Mouse (Mus musculus) forebrain, embryonic 11.5 days (tissue): ENCODE measurements around the gene Uck1. TPM values are rescaled to one million over a fixed set of nuclear protein-coding genes. Genes with fewer than 3 reads are reported as not detected.

Source experiments
- ATAC-seq: fragments of 200-750 bp; cut with Nextera tagmentation; replicated peaks from 2 replicates; pipeline ENCODE4 v1.8.0; 2017; ENCODE audit warnings: moderate TSS enrichment; ENCODE audit not compliant: low FRiP score
- DNase-seq: peaks from one replicate; pipeline ENCODE4 v3.0.0-alpha.2; 2017; ENCODE audit warnings: low spot score
- H3K27ac ChIP-seq: fragments of 300-500 bp; sonication (generic); 2 replicates; pipeline ENCODE4 v1.5.1; 2014; ENCODE audit warnings: low read depth, low read length
- H3K27me3 ChIP-seq: fragments of 300-500 bp; sonication (generic); 2 replicates; pipeline ENCODE4 v1.6.1; 2014; ENCODE audit warnings: mild to moderate bottlenecking, low read length, mixed read lengths; ENCODE audit not compliant: control insufficient read depth, insufficient read depth
- H3K36me3 ChIP-seq: fragments of 300-500 bp; sonication (generic); 2 replicates; pipeline ENCODE4 v1.6.1; 2014; ENCODE audit warnings: mild to moderate bottlenecking, low read length, moderate library complexity, mixed read lengths; ENCODE audit not compliant: control insufficient read depth, insufficient read depth
- H3K4me1 ChIP-seq: fragments of 300-500 bp; sonication (generic); replicated peaks from 2 replicates; pipeline ENCODE4 v1.6.1; 2014; ENCODE audit warnings: low read length, mixed read lengths; ENCODE audit not compliant: control insufficient read depth, insufficient read depth
- H3K4me2 ChIP-seq: fragments of 300-500 bp; sonication (generic); 2 replicates; pipeline ENCODE4 v1.6.1; 2014; ENCODE audit warnings: low read depth, mild to moderate bottlenecking, low read length, moderate library complexity, mixed read lengths; ENCODE audit not compliant: severe bottlenecking
- H3K4me3 ChIP-seq: fragments of 300-500 bp; sonication (generic); 2 replicates; pipeline ENCODE4 v1.5.1; 2014; ENCODE audit warnings: low read depth, low read length
- H3K9ac ChIP-seq: fragments of 300-500 bp; sonication (generic); 2 replicates; pipeline ENCODE4 v1.6.1; 2014; ENCODE audit warnings: low read length
- H3K9me3 ChIP-seq: fragments of 300-500 bp; sonication (generic); 2 replicates; pipeline ENCODE4 v1.6.1; 2016; ENCODE audit warnings: low read length, mixed read lengths; ENCODE audit not compliant: control insufficient read depth
- WGBS: fragments of 180-500 bp; shearing (Covaris S2); extraction: QIAGEN DNeasy Blood & Tissue Kit; methylation state at CpG from one replicate; pipeline ENCODE4 v1.1.7; 2014; 5-methylcytosine and 5-hydroxymethylcytosine counted together
- polyA plus RNA-seq: library from polyadenylated mRNA; unstranded; fragments of >200 nt; fragmentation: Nextera tagmentation; extraction: Ambion mirVana; gene quantifications from 2 replicates; pipeline ENCODE4 v1.2.1, GENCODE M21; 2014

The Uck1 gene
- polyA plus RNA-seq, 1 experiment from 2014 or later = 78.4 TPM

GRCm38 (mm10) chr2:32238708-32239435 is 21.1 kb downstream of the Uck1 start:
- ATAC-seq = no peak
- 93% methylated on average over 9 of the region's 9 CpGs for WGBS
- DNase-seq = no peak
- no peak overlapping the region for H3K27ac ChIP-seq
- no peak overlapping the region for H3K4me2 ChIP-seq
- H3K4me3 ChIP-seq = no peak overlapping the region
- H3K9ac ChIP-seq = no peak overlapping the region
- peaks cover 6% of the 10 kb centered on the region; the same call in 1 of the 2 replicates for H3K4me1 ChIP-seq
- no peaks in the 10 kb centered on the region; the same call in 1 of the 2 replicates for H3K36me3 ChIP-seq
- H3K27me3 ChIP-seq = no peaks in the 10 kb centered on the region
- no peaks in the 10 kb centered on the region for H3K9me3 ChIP-seq

GRCm38 (mm10) chr2:32237571-32237970 is 22.4 kb downstream of the Uck1 start:
- 46% methylated on average over 4 of the region's 4 CpGs for WGBS
- Histone ChIP-seq H3K4me1 (peaks cover 6% of the 10 kb centered on the region; the same call in 1 of the 2 replicates), H3K36me3 (no peaks in the 10 kb centered on the region), H3K27ac (no peak overlapping the region), H3K4me2 (peak overlapping the region; percentile 76), H3K9me3 (no peaks in the 10 kb centered on the region), H3K9ac (peak overlapping the region; percentile 63; the same call in 1 of the 2 replicates), H3K27me3 (no peaks in the 10 kb centered on the region), H3K4me3 (peak overlapping the region; percentile 59)
- ATAC-seq (no peak), DNase-seq (no peak)

DNA sequence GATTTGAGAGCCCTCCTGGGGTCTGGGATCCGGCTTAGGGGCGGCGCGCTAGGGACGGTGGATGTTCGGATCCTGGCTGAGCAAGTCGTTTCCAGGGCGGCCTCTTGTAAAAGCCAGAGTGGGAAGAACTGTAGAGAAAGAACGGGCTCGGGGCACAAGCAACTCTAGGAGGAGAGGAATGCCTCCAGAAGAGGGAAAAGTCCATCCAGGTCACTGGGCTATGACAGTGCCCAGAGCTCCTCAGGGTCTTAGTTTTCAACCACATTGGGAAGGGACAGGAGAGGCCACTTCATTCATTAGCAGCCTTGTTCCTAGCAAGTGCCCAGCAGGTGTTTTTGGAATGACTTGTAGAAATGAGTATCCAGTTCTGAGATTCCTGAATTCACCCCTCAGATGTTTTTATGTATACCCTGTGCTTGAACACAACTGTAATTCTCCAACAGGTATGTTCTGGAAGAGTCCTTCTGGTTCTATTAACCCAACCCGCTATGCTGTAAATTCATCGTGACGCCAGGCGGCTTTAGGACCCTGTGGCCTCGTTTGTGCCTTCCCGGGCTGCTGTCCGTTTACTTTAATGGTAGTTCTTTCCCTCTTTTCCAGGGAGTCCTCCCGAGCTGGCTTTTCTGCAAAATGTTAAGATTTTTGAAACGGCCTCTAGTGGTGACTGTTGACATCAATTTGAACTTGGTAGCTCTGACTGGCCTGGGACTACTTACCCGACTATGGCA is 23.0 kb downstream of the Uck1 start:
- H3K36me3 ChIP-seq = peaks cover 4% of the 10 kb centered on the region; the same call in 1 of the 2 replicates
- DNase-seq (no peak), ATAC-seq (0 out of 2 replicates have a peak, but pooled peaks have one; percentile 42)
- H3K4me3 ChIP-seq = peak overlapping the region; percentile 59
- peak overlapping the region; percentile 63 for H3K9ac ChIP-seq
- peak overlapping the region; percentile 76 for H3K4me2 ChIP-seq
- peak overlapping the region; percentile 13; the same call in 1 of the 2 replicates for H3K27ac ChIP-seq
- H3K9me3 ChIP-seq = no peaks in the 10 kb centered on the region
- under 1% methylated on average over 20 of the region's 20 CpGs for WGBS
- peaks cover 6% of the 10 kb centered on the region; the same call in 1 of the 2 replicates for H3K4me1 ChIP-seq
- no peaks in the 10 kb centered on the region for H3K27me3 ChIP-seq

DNA sequence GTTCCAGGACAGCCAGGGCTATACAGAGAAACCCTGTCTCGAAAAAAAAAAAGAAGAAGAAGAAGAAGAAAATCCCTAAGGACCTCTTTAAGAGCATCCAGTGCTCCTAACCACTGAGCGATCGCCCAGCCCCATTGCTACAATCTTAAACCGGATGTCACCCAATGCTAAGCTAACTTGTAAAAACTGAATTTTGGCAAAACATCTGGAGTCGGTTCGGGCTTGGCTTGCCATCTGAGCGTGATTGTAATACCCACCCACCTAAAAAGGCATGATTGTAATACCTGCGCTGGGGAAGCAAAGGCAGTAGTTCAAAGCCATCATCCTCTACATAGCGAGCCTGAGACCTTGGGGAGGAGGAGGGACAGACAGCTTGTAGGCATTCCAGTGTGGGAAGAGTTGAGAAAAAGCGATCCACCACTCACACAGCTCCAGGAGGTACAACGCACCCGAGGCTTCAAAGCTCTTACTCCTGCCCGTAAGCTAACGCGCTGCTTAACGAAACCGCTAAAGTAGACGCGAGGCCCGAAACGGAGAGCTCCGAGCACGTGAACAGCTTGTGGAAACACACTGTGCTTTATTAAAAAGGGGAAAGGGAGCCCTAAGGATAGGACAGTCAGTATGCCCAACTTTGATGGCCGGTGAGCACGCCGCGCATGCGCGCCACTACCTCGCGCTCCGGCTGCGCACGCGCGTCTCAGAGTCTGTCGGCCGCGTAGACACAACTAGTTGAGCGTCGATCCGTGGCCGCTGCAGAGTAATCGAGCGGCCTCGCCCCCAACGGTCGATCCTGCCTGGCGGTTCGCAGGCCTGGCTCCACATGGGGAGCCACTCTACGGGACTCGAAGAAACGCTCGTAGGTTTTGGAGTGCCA is 23.8 kb downstream of the Uck1 start, which contains the start of gene Pomt1:
TSS of gene Pomt1 (plus strand) at position 705 of the 874 bp plus-strand sequence.
- H3K4me2 ChIP-seq = peak within 1 kb of the TSS; percentile 76
- ATAC-seq (peak; percentile 93), DNase-seq (peak; percentile 97)
- under 1% methylated on average over 54 of the region's 54 CpGs for WGBS
- H3K27ac ChIP-seq = peak within 1 kb of the TSS; percentile 75
- H3K4me3 ChIP-seq = peak within 1 kb of the TSS; percentile 59
- peaks cover 8% of the 10 kb centered on the region for H3K36me3 ChIP-seq
- peak within 1 kb of the TSS; percentile 77 for H3K9ac ChIP-seq
- H3K27me3 ChIP-seq = no peaks in the 10 kb centered on the region
- no peaks in the 10 kb centered on the region for H3K9me3 ChIP-seq
- peaks cover 6% of the 10 kb centered on the region; the same call in 1 of the 2 replicates for H3K4me1 ChIP-seq

- DNase-seq (no peak), ATAC-seq (no peak)
- peak overlapping the region; percentile 76 for H3K4me2 ChIP-seq
- no peaks in the 10 kb centered on the region for H3K27me3 ChIP-seq
- no peaks in the 10 kb centered on the region for H3K9me3 ChIP-seq
- peaks cover 8% of the 10 kb centered on the region for H3K36me3 ChIP-seq
- peaks cover 6% of the 10 kb centered on the region; the same call in 1 of the 2 replicates for H3K4me1 ChIP-seq
- H3K4me3 ChIP-seq = peak overlapping the region; percentile 59
- H3K9ac ChIP-seq = peak overlapping the region; percentile 77
- H3K27ac ChIP-seq = no peak overlapping the region
- WGBS = 42% methylated on average over 7 of the region's 7 CpGs
Measured at GRCm38 (mm10) chr2:32235433-32235832, 24.5 kb downstream of the Uck1 start.

DNA sequence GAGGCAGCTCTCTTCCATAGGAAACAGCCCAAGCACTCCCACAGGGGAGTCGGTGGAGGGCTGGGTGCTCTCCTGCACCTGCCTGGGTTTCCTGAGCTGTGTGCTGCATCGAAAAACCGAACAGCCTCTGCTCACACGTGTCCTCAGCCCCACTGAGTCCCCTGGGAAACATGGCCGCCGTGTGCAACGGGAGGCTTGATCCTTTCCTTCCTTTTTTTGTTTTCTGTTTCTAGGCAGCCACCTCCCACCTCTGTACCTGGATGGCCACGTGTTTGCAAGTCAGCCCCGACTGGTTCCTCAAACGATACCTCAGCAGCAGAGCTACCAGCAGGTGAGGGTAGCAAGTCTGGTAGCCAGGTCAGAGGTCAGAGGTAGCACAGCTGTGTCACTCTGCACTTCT is 37.9 kb downstream of the Uck1 start:
- WGBS = 88% methylated on average over 10 of the region's 10 CpGs
- Histone ChIP-seq H3K27me3 (no peaks in the 10 kb centered on the region), H3K9me3 (no peaks in the 10 kb centered on the region), H3K9ac (no peak overlapping the region), H3K4me1 (no peaks in the 10 kb centered on the region), H3K4me3 (no peak overlapping the region), H3K36me3 (peaks cover 52% of the 10 kb centered on the region), H3K4me2 (no peak overlapping the region), H3K27ac (no peak overlapping the region)
- no peak for DNase-seq
- no peak for ATAC-seq

GRCm38 (mm10) chr2:32221577-32221976 is 38.4 kb downstream of the Uck1 start:
- H3K4me1 ChIP-seq = no peaks in the 10 kb centered on the region
- H3K9ac ChIP-seq = no peak overlapping the region
- WGBS = 90% methylated on average over 7 of the region's 7 CpGs
- no peak overlapping the region for H3K4me3 ChIP-seq
- no peak for ATAC-seq
- DNase-seq = no peak
- no peaks in the 10 kb centered on the region for H3K9me3 ChIP-seq
- H3K27ac ChIP-seq = no peak overlapping the region
- H3K4me2 ChIP-seq = no peak overlapping the region
- peaks cover 56% of the 10 kb centered on the region for H3K36me3 ChIP-seq
- H3K27me3 ChIP-seq = no peaks in the 10 kb centered on the region

DNA sequence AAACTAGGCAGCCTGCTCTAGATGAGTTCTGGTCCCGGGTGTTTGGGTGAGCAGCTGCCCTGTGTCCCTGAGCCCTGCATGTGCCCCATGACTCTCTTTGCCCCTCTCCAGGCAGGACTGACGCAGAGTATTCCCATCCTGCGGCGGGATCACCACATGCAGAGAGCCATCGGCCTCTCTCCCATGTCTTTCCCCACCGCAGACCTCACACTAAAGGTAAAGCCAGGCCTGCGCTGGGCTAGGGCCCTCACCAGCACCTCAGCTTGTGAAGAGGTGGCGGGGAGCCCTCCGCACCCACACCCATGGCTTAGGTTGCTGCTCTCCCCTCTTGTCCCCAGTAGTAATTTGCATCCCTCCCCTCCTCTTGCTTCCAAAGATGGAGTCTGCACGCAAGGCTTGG is 39.0 kb downstream of the Uck1 start:
- no peak for ATAC-seq
- H3K9ac ChIP-seq = no peak overlapping the region

More for the DNA sequence above, 39.0 kb downstream of the Uck1 start:
- WGBS = 92% methylated on average over 10 of the region's 10 CpGs
- Histone ChIP-seq H3K27me3 (no peaks in the 10 kb centered on the region), H3K4me2 (no peak overlapping the region), H3K4me1 (no peaks in the 10 kb centered on the region), H3K27ac (no peak overlapping the region), H3K4me3 (no peak overlapping the region), H3K9me3 (no peaks in the 10 kb centered on the region), H3K36me3 (peaks cover 62% of the 10 kb centered on the region)
- DNase-seq = no peak
